Mouse (Mus musculus) lung, adult 18-20 months (tissue): ENCODE results near the gene Arpc1a.
"Not testable (repeated sequence)": the region's sequence is repeated elsewhere in the genome, so short reads cannot be mapped to it uniquely, and the experiment has no call there.

ENCODE experiments used
- DNase-seq, 2 experiments: peaks; one replicate each; pipeline ENCODE4 v3.0.0; 2022; ENCODE audit warnings: mixed read lengths in 2 of 2

The Arpc1a gene

DNA sequence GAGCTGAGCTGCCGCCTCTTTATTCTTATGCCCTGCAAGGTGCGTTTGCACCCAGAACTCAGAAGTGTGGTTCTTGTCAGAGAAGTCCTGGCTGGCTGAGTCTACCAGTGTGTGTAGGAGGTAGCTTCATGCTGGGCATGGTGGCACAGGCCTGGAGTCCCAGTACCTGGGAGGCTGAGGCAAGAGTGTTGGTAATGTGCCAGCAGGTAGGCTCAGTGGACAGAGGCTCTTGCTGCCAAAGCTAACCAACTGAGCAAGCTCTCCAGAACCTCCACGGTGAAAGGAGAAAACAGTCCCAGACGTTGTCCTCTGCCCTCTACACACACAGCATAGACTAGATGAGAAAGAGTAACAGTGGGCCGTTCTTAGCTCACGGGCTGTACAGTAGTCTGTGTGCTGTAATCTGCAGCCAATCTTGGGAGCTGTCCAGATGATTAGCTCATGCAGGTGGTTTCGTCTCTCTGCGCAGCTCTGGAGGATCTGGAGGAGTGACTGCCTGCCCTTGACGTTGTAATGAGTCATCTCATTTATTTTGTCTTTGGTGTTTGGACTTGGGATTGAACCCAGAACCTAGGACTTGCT is 22.2 kb downstream of the Arpc1a start:
- DNase-seq: no peak

DNA sequence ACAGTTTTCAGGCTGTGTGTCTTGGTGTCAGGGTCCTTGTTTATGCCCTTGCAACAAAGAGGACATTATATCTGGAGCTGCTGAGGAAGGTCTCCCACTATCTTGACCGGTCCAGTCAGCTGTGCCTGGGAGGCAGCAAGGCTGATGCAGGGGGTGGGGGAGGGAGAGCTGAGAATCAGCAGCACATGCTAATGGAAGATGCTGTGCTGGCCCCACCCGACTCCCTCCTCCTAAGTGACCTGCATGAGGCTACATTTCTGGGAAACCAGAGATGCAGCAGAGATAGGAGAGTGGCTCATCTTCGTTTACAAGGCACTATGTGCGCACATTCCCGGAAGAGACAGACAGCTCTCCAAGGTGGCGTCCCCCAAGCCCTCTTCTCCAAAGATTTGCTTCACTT is 26.8 kb downstream of the Arpc1a start:
- DNase-seq: no peak

DNA sequence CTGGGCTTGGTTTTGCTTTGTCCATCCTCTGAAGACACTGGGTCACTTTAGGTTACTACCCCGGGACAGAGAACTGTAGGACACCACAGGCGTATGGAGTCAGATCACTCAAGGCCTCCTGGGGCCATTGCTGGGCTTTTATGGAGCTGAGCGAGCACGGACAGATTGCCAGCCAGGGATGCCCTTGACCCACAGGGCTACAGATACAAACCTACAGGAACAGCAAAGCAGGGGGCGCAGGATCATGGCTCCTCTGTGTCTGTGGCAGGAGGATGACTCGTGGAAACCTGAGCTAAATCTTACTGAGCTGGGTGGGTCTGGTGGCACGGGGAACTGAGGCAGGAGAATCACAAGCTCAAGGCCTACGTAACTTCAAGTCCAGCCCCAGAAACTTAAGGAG is 28.9 kb downstream of the Arpc1a start:
- DNase-seq: no peak

DNA sequence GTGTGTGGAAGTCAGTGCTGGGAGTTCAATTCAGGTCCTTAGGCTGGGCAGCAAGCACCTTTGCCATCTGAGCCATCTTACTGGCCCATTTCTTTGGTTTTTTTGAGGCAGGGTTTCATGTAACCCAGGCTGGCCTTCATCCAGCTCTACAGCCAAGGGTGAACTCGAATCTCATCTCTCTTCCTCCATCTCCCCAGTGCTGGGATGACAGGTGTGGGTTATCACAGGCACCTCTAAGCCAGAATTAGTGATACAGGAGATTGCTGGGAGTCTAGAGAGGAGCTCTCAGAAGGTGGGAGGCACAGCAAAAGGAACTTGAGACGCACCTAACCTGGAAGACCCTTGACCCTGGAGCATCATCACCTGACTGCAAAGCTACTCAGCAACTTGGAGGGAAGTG is 29.8 kb downstream of the Arpc1a start:
- DNase-seq: no peak

DNA sequence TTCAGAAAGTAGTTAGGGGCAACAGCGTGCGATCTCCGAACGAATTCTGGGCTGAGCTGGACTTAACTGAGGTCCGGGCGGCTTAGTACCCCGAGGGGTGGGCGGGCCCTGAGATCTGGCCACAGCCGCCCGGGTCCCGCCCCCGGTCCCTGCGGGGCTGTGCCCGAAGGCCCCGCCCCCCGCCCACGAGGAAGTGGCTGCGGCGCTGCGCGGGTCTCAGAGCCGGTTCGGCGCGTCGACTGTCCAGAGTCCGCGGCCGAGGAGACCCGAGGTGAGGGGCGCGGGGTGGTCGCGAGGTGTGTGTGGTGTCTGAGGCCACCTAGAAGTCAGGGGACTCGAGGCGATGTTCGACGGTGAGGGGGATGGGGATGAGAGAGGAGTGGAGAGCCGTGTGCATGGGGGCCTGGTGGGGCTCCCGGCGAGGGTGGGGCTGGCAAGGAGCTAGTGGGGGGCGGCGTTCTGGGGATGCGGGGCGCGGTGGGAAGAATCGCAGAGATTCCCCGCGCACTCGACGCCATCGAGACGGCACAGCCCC is 30.5 kb downstream of the Arpc1a start, which contains the start of gene Arpc1b:
Arpc1b (plus strand) TSS at position 145 of the 535 bp plus-strand sequence.
- peak; percentile 78 to 79 for DNase-seq

DNA sequence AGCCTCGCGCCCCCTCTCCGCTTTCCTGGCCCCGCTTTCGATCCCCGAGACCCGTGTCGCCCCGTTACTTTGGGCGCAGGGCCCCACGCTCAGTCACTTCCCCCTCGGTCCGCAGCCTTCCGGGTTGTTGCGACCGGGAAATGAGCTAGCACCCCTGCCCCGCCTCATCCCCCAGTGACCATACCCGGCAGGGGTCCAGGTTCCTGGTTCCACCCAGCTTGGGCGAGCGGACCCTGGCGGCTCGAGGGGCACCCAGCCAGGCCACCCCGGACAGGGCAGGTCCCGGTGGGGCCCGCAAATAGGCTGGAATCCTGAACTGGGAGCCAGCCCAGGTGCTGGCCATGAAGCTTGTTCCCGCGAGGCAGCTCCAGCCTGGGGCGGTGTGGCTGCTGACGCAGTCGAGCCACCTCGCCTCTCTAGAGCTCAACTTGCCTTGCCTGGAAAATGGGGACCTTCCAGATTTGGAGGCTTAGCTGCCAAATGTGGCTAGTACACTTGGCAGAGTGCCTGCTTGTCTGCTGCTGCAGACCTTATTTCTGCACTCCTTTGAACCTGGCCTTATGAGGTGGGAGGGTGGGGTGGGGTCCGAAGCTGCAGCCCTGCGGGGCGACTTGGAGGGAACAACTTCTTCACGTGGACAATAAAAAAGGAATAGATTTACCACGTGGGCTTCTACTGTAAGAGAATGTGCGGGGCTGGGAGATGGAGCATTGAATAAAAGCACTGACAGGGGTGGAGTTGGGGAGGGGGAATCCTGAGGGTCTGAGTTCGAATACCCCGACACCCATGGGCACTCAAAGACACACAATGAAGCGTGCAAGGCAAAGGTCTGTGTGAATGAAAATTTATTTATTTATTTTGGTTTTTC is 31.2 kb downstream of the Arpc1a start:
- DNase-seq: peak; percentile 81 to 83

DNA sequence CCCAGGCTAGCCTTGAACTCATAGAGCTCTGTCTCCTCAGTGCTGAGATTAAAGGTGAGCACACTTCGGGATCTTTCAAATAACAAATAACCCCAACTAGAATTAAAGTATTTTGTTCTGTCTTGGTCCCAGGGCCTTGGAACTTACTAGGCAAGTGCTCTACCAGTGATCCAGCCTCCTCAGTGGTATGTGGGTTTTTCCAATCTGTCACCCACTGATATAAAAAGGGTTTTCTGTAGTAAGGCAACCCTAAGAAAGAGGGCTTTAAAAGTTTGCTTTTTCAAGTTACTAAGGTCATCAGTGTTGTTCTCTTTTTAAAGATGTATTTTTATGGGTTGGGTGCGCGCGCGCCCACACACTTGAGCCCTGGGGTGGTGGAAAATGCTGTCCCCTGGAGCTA is 32.1 kb downstream of the Arpc1a start:
- DNase-seq: no peak

DNA sequence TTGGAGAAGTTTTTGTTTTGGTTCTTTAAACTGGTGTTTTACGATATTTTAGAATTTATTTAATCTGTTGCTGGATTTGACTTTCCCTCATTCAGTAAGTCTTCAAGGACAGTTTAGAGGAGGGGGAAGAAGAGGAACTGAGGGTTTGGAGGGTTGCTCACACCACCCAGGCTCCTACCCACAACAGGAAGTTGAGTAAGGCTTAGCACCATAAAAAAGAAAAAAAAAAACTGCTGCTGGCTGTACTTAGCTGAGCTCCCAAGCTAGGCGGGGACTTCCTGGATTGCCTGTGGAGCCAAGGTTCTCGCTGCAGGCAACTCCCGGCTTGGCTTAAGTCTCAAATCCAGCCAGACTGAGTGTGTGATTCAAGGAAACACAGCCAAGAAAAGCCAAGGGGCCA is 32.7 kb downstream of the Arpc1a start:
- peak; percentile 84 to 87 for DNase-seq

DNA sequence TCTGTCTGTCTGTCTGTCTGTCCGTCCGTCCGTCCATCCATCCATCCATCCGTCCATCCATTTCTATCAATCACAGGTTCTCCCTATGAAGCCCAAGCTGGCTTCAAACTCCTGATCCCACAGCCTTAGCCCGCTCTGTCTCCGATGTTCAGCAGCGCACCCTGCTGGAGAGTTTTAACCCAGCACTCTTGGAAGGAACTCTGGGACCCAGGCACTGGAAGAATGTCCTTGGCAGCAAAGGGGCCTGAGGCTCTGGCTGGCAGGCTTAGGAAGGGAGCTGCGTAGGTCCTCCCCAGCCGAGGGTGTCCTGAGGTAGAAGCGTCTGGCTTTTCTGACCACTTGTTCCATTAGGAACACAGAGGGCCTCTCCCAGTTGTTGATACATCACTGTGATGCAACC is 33.3 kb downstream of the Arpc1a start:
- DNase-seq: peak; percentile 77 to 82

DNA sequence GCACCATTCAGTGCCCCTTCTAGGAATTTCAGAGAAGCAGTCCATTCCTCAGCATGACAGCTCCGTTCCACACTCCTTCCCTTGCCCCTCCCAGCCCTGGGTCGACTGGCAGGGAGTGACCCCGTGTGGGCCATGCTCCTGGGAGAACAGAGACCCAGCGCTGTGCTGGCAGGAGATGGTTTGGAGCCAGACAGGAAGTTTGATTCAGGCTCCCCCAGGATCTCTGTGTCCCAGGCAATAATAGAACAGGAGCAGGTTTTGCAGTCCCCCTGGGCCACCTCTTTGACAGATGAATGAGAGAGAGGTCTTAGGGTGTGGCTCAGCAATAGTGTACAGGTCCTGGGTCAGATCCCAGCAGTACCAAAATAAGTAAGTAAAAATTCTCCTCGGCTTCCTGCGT is 34.4 kb downstream of the Arpc1a start:
- DNase-seq: peak in 1 of 2 experiments; percentile 40

DNA sequence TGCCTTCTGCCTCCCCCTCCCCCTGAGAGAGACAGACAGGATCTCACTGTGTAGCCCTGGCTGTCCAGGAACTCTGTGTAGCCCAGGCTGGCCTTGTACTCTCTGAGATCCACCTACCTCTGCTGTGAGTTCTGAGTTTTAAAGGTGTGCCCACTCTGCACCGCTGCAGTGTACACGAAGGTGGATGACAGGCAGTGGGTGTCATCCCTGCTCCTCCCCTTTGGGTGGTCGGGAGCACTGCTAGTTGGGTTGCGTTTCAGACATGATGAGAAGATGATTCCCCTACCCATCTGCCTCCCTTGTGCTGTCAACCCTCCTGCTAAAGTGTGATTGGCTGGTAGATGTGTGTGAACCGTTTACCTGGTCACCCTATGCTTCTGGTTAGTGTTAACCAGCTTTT is 34.8 kb downstream of the Arpc1a start:
- no peak for DNase-seq

DNA sequence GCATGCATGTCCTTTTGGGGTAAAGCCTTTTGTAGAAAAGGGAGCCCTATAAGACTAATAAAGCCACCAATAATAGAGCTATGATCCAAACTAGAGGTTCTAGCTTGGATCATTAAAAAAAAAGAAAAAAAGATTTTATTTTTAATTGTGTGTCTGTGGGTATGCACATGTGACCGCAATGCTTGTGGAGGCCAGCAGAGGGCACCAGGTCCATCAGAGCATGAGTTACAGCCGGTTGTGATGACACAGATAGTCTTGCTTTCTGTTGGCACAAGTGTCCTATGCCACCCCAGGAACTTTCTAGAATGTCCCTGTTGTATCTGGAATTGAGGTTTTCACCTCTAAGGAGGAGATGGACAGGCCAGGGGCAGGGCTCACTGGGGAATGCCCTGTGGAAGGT is 35.8 kb downstream of the Arpc1a start:
- no peak for DNase-seq

DNA sequence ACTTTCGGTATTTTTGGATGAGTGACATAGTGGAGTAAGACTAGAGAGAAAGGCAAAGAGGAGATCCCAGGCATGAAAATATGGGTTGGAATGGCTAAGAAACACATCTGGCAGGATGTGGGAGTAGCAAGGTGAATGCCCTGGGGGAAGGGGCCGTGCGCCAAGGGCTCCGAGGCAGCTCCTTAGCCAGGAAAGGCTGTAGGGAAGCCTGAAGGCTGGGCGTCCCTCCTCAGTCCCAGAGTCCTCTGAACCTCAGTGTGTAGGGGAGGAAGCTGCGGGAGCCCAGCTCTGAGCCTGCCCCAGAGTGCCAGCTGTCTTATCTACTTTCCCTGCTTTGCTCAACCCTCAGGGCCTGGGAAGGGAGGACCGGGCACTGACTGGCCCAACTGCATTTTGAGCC is 37.3 kb downstream of the Arpc1a start:
- no peak for DNase-seq

DNA sequence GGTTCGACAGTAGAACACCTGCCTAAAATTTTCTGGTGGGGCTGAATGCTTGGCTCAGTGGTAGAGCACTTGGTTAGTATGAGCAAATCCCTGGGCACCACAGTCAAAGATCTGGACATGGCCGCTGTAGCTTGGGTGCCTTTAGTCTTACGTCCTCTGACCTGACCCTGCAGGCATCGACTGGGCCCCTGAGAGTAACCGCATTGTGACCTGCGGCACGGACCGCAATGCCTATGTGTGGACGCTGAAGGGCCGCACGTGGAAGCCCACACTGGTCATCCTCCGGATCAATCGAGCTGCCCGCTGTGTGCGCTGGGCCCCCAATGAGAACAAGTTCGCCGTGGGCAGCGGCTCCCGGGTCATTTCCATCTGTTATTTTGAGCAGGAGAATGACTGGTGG is 39.8 kb downstream of the Arpc1a start:
- DNase-seq: no peak

DNA sequence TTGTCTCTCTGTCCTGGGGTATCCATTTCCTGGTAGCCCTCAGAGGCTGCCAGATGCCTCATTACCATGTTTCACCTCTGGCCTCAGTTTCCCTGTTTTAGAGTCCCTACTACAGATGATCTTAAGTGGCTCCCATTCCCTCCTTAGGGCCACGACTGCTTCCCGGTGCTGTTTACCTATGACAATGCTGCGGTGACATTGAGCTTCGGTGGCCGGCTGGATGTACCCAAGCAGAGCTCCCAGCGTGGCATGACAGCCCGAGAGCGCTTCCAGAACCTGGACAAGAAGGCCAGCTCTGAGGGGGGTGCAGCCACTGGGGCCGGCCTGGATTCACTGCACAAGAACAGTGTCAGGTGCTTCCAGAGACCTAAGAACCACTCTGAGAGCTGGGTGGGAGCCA is 43.0 kb downstream of the Arpc1a start:
- DNase-seq: no peak

DNA sequence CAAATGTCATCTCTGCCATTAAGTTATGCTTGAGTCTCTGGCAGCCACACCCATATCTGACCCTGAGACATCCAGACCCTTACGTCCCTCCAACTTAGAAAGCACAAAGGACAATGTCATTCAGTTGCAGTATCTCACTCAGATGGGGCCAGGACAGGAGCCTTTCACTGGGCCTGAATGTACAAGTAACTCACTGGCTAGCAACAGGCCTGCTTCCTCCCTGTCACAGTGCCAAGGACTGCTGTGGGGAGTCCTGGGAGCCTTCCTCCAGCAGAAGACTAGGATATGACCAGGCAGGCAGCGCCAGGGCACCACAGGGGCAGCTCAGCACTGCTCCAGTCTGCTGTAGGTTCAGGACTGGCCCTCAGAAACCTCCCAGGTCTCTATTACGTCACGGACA is 45.5 kb downstream of the Arpc1a start:
- DNase-seq: no peak

DNA sequence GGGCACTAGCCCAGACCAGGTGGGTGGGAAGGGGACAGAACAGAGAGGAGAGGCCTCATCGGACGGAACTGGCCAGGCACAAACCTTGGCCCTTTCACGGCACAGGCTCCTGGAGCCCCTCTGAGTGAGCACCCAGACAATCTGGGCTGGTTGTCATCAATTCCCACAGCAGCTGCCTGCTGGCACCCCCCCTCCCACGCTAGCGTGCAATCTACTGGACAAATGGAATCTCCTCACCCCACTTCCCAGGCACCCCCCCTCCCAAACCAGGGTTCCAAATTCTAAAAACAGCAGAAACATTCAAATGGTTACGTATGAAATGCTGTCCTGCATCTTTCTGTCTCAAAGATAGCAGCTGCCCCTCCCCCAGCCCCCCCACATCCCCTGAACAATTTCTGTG is 46.1 kb downstream of the Arpc1a start:
- DNase-seq: not testable (repeated sequence)

DNA sequence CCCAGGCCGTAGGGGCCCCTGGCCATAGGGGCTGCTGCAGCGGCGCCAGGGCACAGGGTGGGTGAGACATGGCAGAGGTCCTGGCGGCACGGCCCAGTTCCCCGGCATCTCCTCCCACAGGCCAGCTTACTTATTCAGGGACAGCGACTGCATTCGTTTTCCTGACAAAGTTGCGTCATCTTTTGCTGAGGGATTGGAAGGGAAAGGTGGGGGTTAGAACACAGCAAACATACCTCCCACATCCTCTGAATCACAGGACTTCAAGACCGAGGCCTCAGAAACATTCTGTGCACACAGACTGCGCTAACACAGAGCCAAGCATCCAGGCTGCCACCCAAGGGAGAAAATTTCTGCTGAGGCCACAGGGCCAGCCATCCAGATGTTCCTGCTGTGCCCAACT is 46.6 kb downstream of the Arpc1a start:
- no peak for DNase-seq

DNA sequence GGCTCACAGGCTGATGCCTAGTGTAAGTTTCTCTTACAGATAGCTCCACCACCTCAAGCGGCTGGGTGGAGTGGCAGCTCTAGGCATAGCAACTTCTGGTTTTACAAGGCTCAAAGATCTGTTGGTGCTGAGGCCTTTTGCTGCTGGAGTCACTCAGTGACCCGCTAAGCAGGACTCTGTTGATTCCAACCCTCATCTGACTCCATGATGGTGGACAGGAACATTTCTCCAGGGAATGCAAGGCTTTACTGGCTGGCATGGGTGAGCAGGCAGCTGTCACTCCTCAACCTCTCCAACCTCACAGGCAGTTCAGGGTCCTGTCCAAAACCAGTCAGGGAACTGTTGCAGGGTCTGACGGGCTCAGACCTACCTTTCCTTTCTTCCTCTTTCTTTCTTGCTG is 47.4 kb downstream of the Arpc1a start:
- DNase-seq: no peak

DNA sequence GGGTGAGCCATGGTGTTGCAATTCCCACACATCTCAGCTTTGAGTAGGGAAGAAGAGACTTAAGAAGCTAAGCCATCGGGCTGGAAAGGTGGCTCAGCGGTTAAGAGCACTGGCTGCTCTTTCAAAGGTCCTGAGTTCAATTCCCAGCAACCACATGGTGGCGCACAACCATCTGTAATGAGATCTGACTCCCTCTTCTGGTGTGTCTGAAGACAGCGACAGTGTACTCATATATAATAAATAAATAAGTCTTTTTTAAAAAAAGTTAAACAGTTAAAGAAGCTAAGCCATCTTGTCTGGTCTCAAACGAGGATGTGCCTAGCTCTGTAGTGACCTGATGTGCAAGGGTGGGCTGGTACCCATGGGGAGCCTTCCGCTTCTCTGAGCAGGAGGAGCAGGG is 49.6 kb downstream of the Arpc1a start:
- DNase-seq: not testable (repeated sequence)

DNA sequence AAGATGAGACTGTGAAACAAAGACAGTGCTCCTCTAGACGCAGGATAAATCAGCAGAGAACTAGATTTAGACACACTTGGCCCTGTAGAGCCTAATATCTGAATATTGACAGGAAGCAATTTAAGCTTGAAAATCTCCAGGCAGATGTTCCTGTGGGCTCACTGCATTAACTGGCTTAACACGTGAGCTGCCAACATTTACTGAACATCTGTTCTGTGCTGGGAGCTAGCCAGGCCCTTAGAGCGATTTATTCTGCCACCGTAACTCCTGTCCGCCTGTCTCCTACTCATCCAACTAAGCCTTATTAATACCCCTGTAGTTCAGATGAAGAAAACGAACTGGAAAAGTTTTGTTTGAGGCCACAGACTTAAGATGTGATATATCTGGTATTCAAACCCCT is 55.2 kb downstream of the Arpc1a start:
- no peak for DNase-seq

DNA sequence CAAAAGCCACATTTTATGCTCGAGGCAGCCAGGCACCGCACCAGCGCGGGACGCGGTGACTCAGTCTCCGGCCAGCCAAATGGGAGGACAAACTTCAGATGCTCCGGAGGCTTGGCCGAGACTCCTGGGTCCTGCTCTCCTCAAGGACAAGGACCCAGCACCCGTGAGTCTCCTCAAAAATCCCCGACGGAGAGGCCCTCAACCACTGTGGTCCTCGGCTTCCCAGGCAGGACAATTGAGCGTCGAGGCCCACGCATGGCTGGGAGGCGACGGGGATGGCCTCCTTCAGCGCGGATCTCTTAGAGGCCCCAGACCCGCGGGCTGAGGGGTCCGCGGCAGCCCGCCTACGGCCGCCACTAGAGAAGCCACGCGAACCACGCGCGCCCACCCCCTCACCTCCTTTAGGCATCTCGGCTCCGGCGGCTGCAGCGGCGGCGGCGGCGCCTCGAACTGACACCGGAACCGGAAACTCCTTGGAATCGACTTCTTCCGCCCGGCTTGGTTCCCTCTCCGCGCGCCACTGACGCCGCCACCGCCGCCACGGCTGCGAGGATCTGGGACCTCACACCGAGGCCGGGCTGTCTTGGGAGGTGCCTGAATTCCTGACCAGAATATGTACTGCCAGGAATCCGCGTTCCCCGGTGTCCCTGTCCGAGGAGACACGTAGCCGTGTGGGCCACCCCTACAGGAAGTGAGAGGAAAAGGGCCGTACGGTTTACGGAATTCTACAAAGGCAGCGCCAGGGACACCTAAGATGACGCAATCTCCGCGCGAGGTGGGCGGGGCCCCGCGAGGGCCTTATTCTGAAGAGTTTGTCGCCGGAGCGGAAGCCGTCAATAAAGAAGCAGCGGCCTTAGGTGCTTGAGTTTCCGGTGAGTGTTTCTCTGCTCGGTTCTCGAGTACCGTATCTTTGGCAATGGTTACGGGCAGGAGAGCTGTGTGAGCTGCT is 56.2 kb downstream of the Arpc1a start, which contains the start of the genes Pdap1 and Bud31:
Pdap1 (minus strand) TSS at position 668 of the 949 bp plus-strand sequence.
Bud31 (plus strand) TSS at position 792 of the 949 bp plus-strand sequence.
- peak; percentile 93 to 95 for DNase-seq

DNA sequence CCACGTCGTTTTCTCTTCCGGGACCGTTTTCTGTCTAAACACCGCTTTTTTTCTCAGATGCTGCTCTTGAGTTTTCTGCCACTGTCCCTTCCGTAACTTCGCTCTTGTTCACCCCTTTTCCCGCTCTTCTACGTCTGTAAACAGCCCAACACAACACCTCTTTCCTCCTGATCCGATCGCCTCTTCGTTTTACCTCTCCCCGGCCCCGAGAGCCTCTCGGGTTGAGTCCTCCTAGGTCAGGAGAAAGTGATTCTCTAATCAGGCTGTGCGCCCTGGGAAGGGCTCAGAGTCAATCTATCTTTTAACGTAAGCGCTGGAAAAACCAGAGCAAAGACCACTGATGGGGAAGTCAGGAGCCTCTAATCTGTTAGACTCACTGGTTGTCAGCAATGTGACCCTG is 57.0 kb downstream of the Arpc1a start:
- no peak for DNase-seq
